Mouse (Mus musculus) liver, postnatal 0 days (tissue): ENCODE measurements around the gene Cryz.
"Not testable (repeated sequence)": the region's sequence is repeated elsewhere in the genome, so short reads cannot be mapped to it uniquely, and the experiment has no call there.

Source experiments
- CTCF ChIP-seq: sonication (generic); IDR thresholded peaks from 2 replicates; pipeline ENCODE4 v1.5.1; 2016; ENCODE audit warnings: antibody characterized with exemption, low read depth
- EP300 ChIP-seq: IDR thresholded peaks from 2 replicates; pipeline ENCODE4 v1.6.1; 2016; ENCODE audit warnings: antibody characterized with exemption, low read depth, mild to moderate bottlenecking

- not testable (repeated sequence) for TF ChIP-seq CTCF, EP300
These were observed 34.8 kb downstream of the Cryz start for GRCm38 (mm10) chr3:154631281-154631680.
